Mouse (Mus musculus) stomach, postnatal 0 days (tissue): ENCODE data around the gene Actn2. TPM values are rescaled to one million over a fixed set of nuclear protein-coding genes. Genes with fewer than 3 reads are reported as not detected.

ENCODE experiments used
- ATAC-seq: fragments of 200-750 bp; cut with Nextera tagmentation; 2 replicates; pipeline ENCODE4 v1.8.0; 2017; ENCODE audit not compliant: low FRiP score, low TSS enrichment
- DNase-seq: peaks from one replicate; pipeline ENCODE4 v3.0.0-alpha.2; 2016; ENCODE audit warnings: low spot score
- H3K27ac ChIP-seq: fragments of 300-500 bp; sonication (generic); replicated peaks from 2 replicates; pipeline ENCODE4 v1.5.1; 2014; ENCODE audit warnings: mild to moderate bottlenecking, control low read depth
- H3K27me3 ChIP-seq: fragments of 300-500 bp; sonication (generic); 2 replicates; pipeline ENCODE4 v1.6.1; 2014; ENCODE audit warnings: low read length; ENCODE audit not compliant: control insufficient read depth, insufficient read depth
- H3K36me3 ChIP-seq: fragments of 300-500 bp; sonication (generic); 2 replicates; pipeline ENCODE4 v1.6.1; 2014; ENCODE audit warnings: low read length, mixed read lengths; ENCODE audit not compliant: control insufficient read depth, insufficient read depth
- H3K4me1 ChIP-seq: fragments of 300-500 bp; sonication (generic); replicated peaks from 2 replicates; pipeline ENCODE4 v1.6.1; 2014; ENCODE audit warnings: antibody characterized with exemption; ENCODE audit not compliant: control insufficient read depth, insufficient read depth
- H3K4me2 ChIP-seq: fragments of 300-500 bp; sonication (generic); replicated peaks from 2 replicates; pipeline ENCODE4 v1.6.1; 2014; ENCODE audit warnings: low read depth, mild to moderate bottlenecking, control low read depth, moderate library complexity
- H3K4me3 ChIP-seq: fragments of 300-500 bp; sonication (generic); 2 replicates; pipeline ENCODE4 v1.5.1; 2014; ENCODE audit warnings: low read depth, low read length, control low read depth
- H3K9ac ChIP-seq: fragments of 300-500 bp; sonication (generic); 2 replicates; pipeline ENCODE4 v1.6.1; 2014; ENCODE audit warnings: mild to moderate bottlenecking, low read length, control low read depth, mixed read lengths
- H3K9me3 ChIP-seq: fragments of 300-500 bp; sonication (generic); 2 replicates; pipeline ENCODE4 v1.6.1; 2016; ENCODE audit warnings: low read length; ENCODE audit not compliant: control insufficient read depth
- CTCF ChIP-seq: IDR thresholded peaks from 2 replicates; pipeline ENCODE4 v1.5.1; 2016; ENCODE audit warnings: antibody characterized with exemption, low read depth, mild to moderate bottlenecking, moderate library complexity
- EP300 ChIP-seq: optimal IDR thresholded peaks from 2 replicates; pipeline ENCODE3; 2016; ENCODE audit warnings: antibody characterized with exemption
- WGBS: fragments of 180-500 bp; shearing (Covaris S2); extraction: QIAGEN DNeasy Blood & Tissue Kit; methylation state at CpG from one replicate; pipeline ENCODE4 v1.1.7; 2014; 5-methylcytosine and 5-hydroxymethylcytosine counted together
- polyA plus RNA-seq: library from polyadenylated mRNA; unstranded; fragments of >200 nt; fragmentation: Nextera tagmentation; extraction: Ambion mirVana; gene quantifications from 2 replicates; pipeline ENCODE4 v1.2.1, GENCODE M21; 2015

The Actn2 gene
- polyA plus RNA-seq, 1 experiment from 2014 or later: 2.3 TPM

DNA sequence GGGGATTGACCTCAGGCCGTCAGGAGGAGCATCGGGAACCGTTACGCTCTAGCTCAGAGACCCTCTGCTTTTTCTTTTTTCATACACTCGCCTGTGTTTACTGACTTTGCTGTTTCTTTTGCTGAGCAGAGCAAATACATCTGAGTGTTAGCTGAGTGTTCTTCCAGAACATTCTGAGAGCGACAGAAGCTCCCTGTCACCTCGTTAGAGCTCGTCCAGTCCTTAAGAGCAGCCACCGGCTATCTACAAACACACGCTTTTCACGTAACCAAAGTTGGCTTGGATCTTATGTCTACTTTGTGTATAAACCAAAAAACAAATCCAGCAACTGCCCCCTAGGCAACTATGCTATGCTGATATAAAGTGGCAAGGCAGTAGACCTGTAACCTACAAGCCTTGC lies 56.0 kb downstream of the Actn2 start:
- DNase-seq (no peak), ATAC-seq (no peak)
- H3K27ac ChIP-seq: no peak overlapping the region
- no peaks in the 10 kb centered on the region for H3K27me3 ChIP-seq
- H3K4me3 ChIP-seq: no peak overlapping the region
- H3K4me2 ChIP-seq: no peak overlapping the region
- no peaks in the 10 kb centered on the region for H3K9me3 ChIP-seq
- no peaks in the 10 kb centered on the region for H3K36me3 ChIP-seq
- no peak overlapping the region for H3K9ac ChIP-seq
- no peaks in the 10 kb centered on the region for H3K4me1 ChIP-seq
- TF ChIP-seq EP300: no peak
- 88% methylated on average over 11 of the region's 11 CpGs for WGBS

DNA sequence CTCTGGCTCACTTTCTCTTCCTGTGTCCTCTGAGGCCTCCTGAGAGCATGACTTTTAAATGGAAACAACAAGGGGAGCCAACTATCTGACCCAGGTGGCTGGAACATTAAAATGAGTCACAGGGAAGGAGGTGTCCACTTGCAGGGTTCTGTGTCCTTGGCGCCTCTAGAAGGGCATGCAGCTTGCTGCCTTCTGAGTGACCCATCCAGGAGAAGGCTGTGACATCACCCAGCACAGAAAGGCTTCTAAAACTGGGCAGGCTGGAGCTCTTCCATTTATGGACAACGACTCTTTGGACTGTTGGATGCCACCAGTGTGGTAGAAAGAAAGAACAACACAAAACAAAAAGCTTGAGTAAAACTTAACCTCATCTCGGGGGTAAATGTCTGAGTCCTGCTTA lies 56.7 kb downstream of the Actn2 start:
- ATAC-seq (no peak), DNase-seq (no peak)
- WGBS: 75% methylated on average over 3 of the region's 3 CpGs
- TF ChIP-seq CTCF (no peak), EP300 (no peak)
- no peaks in the 10 kb centered on the region for H3K9me3 ChIP-seq
- no peak overlapping the region for H3K4me3 ChIP-seq
- H3K36me3 ChIP-seq: no peaks in the 10 kb centered on the region
- no peak overlapping the region for H3K27ac ChIP-seq
- no peaks in the 10 kb centered on the region for H3K27me3 ChIP-seq
- H3K9ac ChIP-seq: no peak overlapping the region
- no peak overlapping the region for H3K4me2 ChIP-seq
- no peaks in the 10 kb centered on the region for H3K4me1 ChIP-seq

DNA sequence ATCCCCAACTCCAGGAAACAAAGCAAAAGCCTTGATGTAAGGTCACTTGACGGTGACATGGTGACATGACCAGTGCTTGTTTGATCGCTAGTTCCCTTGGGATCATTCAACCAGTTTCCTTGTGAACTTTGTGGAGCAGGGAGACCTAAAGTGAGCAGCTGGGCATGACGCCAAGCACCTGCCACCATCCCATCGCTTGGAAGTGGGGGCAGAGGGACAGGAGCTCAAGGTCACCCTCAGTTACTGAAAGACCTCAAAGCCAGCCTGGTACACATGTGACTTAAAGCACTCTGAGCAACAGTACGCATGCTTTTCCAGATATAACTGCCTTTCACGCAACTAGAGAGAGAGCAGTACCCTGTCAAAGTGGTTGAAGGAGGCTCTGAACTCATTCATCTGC lies 65.8 kb downstream of the Actn2 start:
- no peak overlapping the region for H3K9ac ChIP-seq
- no peak for TF ChIP-seq EP300
- no peak for TF ChIP-seq CTCF
- no peaks in the 10 kb centered on the region for H3K4me1 ChIP-seq
- WGBS: 73% methylated on average over 6 of the region's 6 CpGs
- no peak overlapping the region for H3K4me3 ChIP-seq
- no peaks in the 10 kb centered on the region for H3K9me3 ChIP-seq
- H3K4me2 ChIP-seq: no peak overlapping the region
- DNase-seq (no peak), ATAC-seq (no peak)
- no peaks in the 10 kb centered on the region for H3K27me3 ChIP-seq
- no peak overlapping the region for H3K27ac ChIP-seq
- no peaks in the 10 kb centered on the region for H3K36me3 ChIP-seq

DNA sequence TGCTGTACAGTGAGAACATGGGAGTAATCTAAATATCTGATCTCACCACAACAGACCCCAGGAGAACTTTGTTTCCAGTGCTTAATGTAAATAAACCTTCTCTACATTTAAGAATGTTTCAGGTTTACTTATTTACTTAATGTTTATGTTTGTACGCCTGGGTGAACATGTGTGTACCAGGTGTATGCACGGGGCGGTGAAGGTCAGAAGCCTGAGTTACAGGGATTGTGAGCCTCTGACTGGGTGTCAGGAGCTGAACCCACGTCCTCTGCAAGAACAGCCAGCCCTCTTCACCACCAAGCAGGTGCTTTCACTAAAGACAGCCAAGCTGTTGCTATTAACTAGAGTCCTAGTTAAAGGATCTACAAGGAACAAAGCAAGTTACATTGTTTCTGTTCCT lies 66.3 kb downstream of the Actn2 start:
- no peak overlapping the region for H3K4me2 ChIP-seq
- ATAC-seq: no peak
- no peaks in the 10 kb centered on the region for H3K4me1 ChIP-seq
- H3K36me3 ChIP-seq: no peaks in the 10 kb centered on the region
- TF ChIP-seq EP300: no peak
- TF ChIP-seq CTCF: no peak
- no peaks in the 10 kb centered on the region for H3K27me3 ChIP-seq
- no peak overlapping the region for H3K9ac ChIP-seq
- H3K4me3 ChIP-seq: no peak overlapping the region
- no peak overlapping the region for H3K27ac ChIP-seq
- no peak for DNase-seq
- H3K9me3 ChIP-seq: no peaks in the 10 kb centered on the region
- 81% methylated on average over 4 of the region's 4 CpGs for WGBS

DNA sequence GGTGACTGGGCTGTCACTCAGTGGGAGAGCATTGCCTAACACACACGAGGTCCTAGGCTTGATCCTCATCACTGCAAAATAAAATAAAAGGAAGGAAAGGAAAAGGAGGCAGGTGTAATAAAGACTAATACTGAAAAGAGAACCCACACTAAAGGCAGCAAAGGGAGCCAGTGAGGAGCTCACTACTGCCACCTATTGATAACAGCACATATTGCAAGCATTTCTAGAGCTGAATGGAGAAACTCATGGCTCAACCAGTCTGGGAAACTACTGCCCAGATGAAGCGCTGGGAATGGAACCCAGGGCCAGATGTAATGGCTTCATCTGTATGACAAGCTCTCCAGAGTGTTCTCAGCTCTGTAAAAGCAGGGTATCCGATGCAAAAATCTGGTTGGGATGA lies 67.6 kb downstream of the Actn2 start:
- ATAC-seq: no peak
- Histone ChIP-seq H3K9ac (no peak overlapping the region), H3K27ac (no peak overlapping the region), H3K36me3 (no peaks in the 10 kb centered on the region), H3K4me2 (no peak overlapping the region), H3K4me1 (no peaks in the 10 kb centered on the region), H3K9me3 (no peaks in the 10 kb centered on the region), H3K27me3 (no peaks in the 10 kb centered on the region), H3K4me3 (no peak overlapping the region)
- TF ChIP-seq CTCF (peak; percentile 74), EP300 (no peak)
- no peak for DNase-seq
- whole genome bisulfite sequencing: 54% methylated on average over 3 of the region's 3 CpGs

DNA sequence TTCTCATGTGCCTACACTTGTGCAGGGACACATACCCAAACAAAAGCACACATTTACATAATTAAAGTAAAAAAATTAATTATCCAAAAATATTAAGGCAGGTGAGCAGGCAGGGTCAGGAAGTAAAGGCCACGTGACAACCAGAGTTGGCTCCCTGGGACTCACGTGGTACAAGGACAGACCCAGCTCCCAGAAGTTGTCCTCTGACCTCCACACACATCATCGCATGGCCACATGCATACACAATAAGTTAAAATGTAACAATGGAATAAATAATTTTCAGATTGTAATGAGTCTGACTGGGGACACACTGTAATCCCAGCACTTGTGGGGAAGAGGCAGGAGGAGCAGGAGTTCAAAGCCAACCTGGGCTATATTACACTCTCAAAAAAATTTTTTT lies 72.6 kb downstream of the Actn2 start:
- Histone ChIP-seq H3K9ac (no peak overlapping the region), H3K27ac (no peak overlapping the region), H3K4me3 (no peak overlapping the region), H3K4me2 (no peak overlapping the region), H3K27me3 (no peaks in the 10 kb centered on the region), H3K36me3 (no peaks in the 10 kb centered on the region), H3K4me1 (no peaks in the 10 kb centered on the region), H3K9me3 (no peaks in the 10 kb centered on the region)
- WGBS: 89% methylated on average over 3 of the region's 3 CpGs
- no peak for TF ChIP-seq EP300
- no peak for TF ChIP-seq CTCF
- ATAC-seq: no peak
- DNase-seq: no peak
